Mouse (Mus musculus): ENCODE measurements around the gene Phactr4.

Phactr4 gene

GRCm38 (mm10) chr4:132332880-132333279 lies 89.4 kb downstream of the Phactr4 start:
- no peak for DNase-seq (ENCODE audit: low read depth, low spot score)

DNA sequence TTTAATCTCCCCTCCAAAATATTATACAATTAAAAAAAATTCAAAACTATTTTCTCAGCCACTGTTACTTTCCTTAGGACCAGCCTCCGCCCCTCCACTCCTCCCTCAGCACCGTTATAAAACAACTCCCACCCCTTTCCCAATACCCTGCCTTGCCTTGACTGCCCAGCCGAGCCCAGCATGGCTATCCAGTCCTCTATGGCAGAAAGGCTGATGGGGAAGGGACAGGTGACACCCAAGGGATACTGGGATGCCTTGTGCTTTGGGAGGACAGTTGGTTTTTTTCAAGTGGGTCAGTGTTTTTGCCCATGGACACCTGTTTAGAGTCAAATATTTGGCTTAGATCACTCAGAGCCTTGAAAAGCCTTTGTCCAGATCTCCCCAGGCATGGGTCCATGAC lies 90.3 kb downstream of the Phactr4 start:
- DNase-seq (ENCODE audit: low read depth, low spot score): no peak

GRCm38 (mm10) chr4:132329835-132330354 lies 92.4 kb downstream of the Phactr4 start:
- peak; percentile 26 for DNase-seq (ENCODE audit: low read depth, low spot score)

- peak; percentile 96 for DNase-seq (ENCODE audit: low read depth, low spot score)
These were observed 93.0 kb downstream of the Phactr4 start, which contains the start of gene Trnau1ap for GRCm38 (mm10) chr4:132329115-132329834. Trnau1ap (minus strand) TSS chr4:132329538.

GRCm38 (mm10) chr4:132328391-132328982 lies 93.8 kb downstream of the Phactr4 start:
- DNase-seq (ENCODE audit: low read depth, low spot score): no peak

DNA sequence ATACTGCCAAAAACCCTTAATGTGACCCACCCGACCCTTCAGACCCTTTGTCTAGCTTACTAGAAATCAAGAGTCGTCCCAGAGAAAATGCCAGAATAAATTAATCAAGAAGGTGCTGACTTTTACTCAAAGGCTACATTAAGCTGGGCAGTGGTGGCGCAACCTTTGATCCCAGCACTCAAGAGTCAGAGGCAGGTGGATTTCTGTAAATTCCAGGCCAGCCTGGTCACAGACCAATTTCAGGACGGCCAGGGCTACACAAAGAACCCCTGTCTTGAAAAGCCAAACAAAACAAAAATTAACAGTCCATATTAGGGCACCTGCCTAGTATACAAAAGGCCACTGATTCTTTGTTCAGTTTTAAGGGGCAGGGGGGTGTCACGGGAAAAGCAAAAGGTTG lies 95.8 kb downstream of the Phactr4 start:
- no peak for DNase-seq (ENCODE audit: low read depth, low spot score)

- DNase-seq (ENCODE audit: low read depth, low spot score): no peak
These were observed 106.6 kb downstream of the Phactr4 start for GRCm38 (mm10) chr4:132315711-132316110.

DNA sequence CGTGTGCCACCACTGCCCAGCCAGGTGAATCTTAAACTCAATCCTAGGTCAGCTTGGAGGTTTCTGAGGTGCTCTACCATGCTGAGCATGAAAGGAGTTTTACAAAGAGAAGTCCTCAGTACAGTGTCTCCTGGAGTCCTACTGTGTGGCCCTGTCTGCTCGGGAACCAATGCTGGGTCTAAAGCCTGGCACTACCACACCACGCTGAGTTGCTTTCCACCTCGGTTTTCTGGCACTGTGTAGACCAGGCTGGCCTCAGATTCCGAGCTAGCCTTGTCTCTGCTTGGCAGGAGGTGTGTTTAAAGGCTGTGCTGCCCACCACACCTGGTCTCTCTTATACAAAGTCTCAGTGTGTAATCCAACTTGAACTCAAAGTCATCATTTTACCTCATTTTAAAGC lies 109.7 kb downstream of the Phactr4 start:
- DNase-seq (ENCODE audit: low read depth, low spot score): no peak

DNA sequence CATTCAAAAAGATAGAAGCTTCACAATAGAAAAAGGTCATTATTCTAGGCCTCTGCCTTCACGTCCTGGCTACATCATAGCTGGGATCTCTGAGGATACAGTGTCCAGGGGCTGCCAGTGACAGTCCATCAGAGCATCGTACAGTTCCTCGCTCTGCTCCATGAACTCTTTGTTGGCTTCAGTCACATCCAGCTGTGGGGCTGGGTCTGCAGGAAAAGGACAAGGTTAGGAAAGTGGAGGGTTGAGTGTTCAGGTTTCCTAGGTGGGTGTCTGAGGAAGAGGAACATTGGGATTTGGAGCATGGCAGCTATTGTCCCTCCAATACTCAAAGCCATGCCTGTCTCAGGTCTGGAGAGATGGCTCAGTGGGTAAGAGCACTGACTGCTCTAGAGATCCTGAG lies 110.5 kb downstream of the Phactr4 start:
- DNase-seq (ENCODE audit: low read depth, low spot score): no peak

DNA sequence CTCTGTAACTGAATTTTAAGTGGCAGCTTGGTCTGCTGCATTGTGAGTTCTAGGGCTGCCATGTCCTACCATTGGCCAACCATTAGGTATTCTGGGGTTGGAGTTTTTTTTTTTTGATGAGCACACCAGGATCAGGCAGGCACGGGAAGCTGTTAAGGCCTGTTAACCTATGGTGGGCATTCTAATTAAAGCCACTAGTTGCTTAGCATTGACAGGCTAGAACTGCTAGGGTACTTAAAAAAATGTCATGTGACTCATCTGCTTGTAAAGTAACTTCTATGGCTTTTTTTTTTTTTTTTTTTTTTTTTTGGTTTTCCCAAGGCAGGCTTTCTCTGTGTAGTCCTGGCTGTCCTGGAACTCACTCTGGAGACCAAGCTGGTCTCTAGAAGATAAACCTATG lies 111.1 kb downstream of the Phactr4 start:
- DNase-seq (ENCODE audit: low read depth, low spot score): no peak

DNA sequence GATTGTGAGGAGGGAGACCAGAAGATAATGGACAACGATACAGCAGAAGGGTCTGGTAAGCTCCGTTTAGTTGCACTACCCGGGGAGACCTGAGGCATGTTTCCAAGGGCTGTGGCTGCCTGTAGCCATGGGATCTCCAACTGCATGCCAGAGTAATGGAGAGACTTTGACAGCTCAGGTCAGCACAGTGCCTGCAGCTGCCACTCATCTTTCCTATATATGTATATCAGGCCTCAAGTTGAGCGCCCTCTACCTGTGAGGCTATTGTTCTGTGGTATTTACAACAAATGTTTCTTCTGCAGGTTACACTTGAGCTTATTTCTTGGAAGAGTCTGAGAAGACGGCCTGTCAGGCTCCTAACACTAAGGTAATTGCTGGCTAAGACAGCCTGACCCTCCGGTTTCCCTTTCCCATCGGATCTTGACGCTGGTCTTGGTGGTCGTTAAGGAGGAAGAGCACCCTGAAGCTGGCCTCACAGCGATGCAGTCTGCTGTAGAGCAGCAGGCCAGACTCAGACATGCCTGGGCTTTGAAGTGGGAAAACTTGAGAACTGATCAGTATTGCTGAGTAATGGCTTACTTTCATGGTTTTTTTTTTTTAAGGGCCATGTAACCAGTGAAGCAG lies 112.3 kb downstream of the Phactr4 start:
- DNase-seq (ENCODE audit: low read depth, low spot score): peak; percentile 66

- DNase-seq (ENCODE audit: low read depth, low spot score): peak; percentile 49
These were observed 113.0 kb downstream of the Phactr4 start for GRCm38 (mm10) chr4:132309140-132309848.

DNA sequence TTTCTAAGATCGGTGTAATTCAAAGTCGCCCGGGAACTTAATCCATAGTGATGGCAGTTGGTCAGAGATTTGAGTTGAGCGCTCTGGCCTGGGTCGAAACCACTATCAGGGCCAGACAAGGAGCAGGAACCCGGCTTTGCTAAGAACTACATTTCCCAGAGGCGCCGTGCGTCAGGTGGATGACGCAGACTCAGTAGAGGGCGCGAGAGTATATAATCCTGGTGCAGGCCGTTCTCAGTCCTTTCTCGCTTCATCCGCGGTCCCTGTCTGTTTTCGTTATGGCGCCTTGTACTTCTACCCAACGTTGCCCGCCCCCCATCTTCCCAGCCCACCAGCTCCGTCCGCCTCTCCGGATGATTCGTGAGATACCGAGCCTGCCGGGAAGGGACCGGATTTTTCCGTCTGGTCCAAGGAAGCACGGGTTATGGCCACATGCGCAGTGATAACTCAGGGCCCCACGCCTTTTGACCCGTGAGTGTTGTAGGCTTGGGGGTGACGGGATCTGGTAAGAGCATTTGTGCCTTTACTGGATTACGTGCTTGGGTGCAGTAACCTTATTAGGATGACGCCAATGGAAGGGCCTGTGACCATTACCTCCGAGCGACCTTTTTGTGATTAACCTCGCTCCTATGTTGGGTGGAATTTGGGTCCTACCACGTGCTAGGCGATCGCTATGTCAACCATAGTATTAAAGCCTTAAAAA lies 113.7 kb downstream of the Phactr4 start:
- peak; percentile 98 for DNase-seq (ENCODE audit: low read depth, low spot score)

GRCm38 (mm10) chr4:132306004-132306403 lies 116.3 kb downstream of the Phactr4 start:
- peak; percentile 12 for DNase-seq (ENCODE audit: low read depth, low spot score)

Measured in brain, adult 2 months (tissue).